Mouse (Mus musculus): Measurements from ENCODE around the gene Psrc1.

Gene Psrc1

GRCm38 (mm10) chr3:108383485-108384354 is at the start of gene Psrc1:
TSS of gene Psrc1 (plus strand) at chr3:108383839.
- in situ Hi-C loops (cut with MboI; ENCODE audit: low pct_unique_long_range_greater_than_20kb in 1 of 2, low sequenced_read_pairs in 2 of 2, unreplicated experiment in 1 of 2) = loop anchor here (10.0 kb wide), 2 partner anchors 99 to 219 kb away; partner anchors contain the start of gene Sort1 (in 1 of the 2)

GRCm38 (mm10) chr3:108336878-108337277 is 46.8 kb upstream of the Psrc1 start:
- in situ Hi-C loops (cut with MboI; ENCODE audit: low pct_unique_long_range_greater_than_20kb in 1 of 2, low sequenced_read_pairs in 2 of 2, unreplicated experiment in 1 of 2) = no loop called here

- in situ Hi-C loops (cut with MboI; ENCODE audit: low pct_unique_long_range_greater_than_20kb in 1 of 2, low sequenced_read_pairs in 2 of 2, unreplicated experiment in 1 of 2) = no loop called here
These were observed 42.6 kb upstream of the Psrc1 start for GRCm38 (mm10) chr3:108341040-108341439.

GRCm38 (mm10) chr3:108342185-108342584 is 41.5 kb upstream of the Psrc1 start:
- in situ Hi-C loops (cut with MboI; ENCODE audit: low pct_unique_long_range_greater_than_20kb in 1 of 2, low sequenced_read_pairs in 2 of 2, unreplicated experiment in 1 of 2) = no loop called here

- in situ Hi-C loops (cut with MboI; ENCODE audit: low pct_unique_long_range_greater_than_20kb in 1 of 2, low sequenced_read_pairs in 2 of 2, unreplicated experiment in 1 of 2) = no loop called here
These were observed 37.8 kb upstream of the Psrc1 start for GRCm38 (mm10) chr3:108345855-108346254.

- in situ Hi-C loops (cut with MboI; ENCODE audit: low pct_unique_long_range_greater_than_20kb in 1 of 2, low sequenced_read_pairs in 2 of 2, unreplicated experiment in 1 of 2) = no loop called here
These were observed 35.3 kb upstream of the Psrc1 start for GRCm38 (mm10) chr3:108348376-108348775.

- in situ Hi-C loops (cut with MboI; ENCODE audit: low pct_unique_long_range_greater_than_20kb in 1 of 2, low sequenced_read_pairs in 2 of 2, unreplicated experiment in 1 of 2) = no loop called here
These were observed 28.4 kb upstream of the Psrc1 start for GRCm38 (mm10) chr3:108355245-108355644.

GRCm38 (mm10) chr3:108357051-108357450 is 26.6 kb upstream of the Psrc1 start:
- in situ Hi-C loops (cut with MboI; ENCODE audit: low pct_unique_long_range_greater_than_20kb in 1 of 2, low sequenced_read_pairs in 2 of 2, unreplicated experiment in 1 of 2) = no loop called here

GRCm38 (mm10) chr3:108358445-108358844 is 25.2 kb upstream of the Psrc1 start:
- in situ Hi-C loops (cut with MboI; ENCODE audit: low pct_unique_long_range_greater_than_20kb in 1 of 2, low sequenced_read_pairs in 2 of 2, unreplicated experiment in 1 of 2) = no loop called here

GRCm38 (mm10) chr3:108360894-108361293 is 22.7 kb upstream of the Psrc1 start:
- in situ Hi-C loops (cut with MboI; ENCODE audit: low pct_unique_long_range_greater_than_20kb in 1 of 2, low sequenced_read_pairs in 2 of 2, unreplicated experiment in 1 of 2) = no loop called here

GRCm38 (mm10) chr3:108363626-108364025 is 20.0 kb upstream of the Psrc1 start:
- in situ Hi-C loops (cut with MboI; ENCODE audit: low pct_unique_long_range_greater_than_20kb in 1 of 2, low sequenced_read_pairs in 2 of 2, unreplicated experiment in 1 of 2) = no loop called here

- in situ Hi-C loops (cut with MboI; ENCODE audit: low pct_unique_long_range_greater_than_20kb in 1 of 2, low sequenced_read_pairs in 2 of 2, unreplicated experiment in 1 of 2) = no loop called here
These were observed 19.2 kb upstream of the Psrc1 start, which contains the start of gene Mybphl for GRCm38 (mm10) chr3:108364270-108364995. TSS of gene Mybphl (plus strand) at chr3:108364911.

- in situ Hi-C loops (cut with MboI; ENCODE audit: low pct_unique_long_range_greater_than_20kb in 1 of 2, low sequenced_read_pairs in 2 of 2, unreplicated experiment in 1 of 2) = no loop called here
These were observed 16.5 kb upstream of the Psrc1 start for GRCm38 (mm10) chr3:108367173-108367572.

GRCm38 (mm10) chr3:108367828-108368227 is 15.8 kb upstream of the Psrc1 start:
- in situ Hi-C loops (cut with MboI; ENCODE audit: low pct_unique_long_range_greater_than_20kb in 1 of 2, low sequenced_read_pairs in 2 of 2, unreplicated experiment in 1 of 2) = no loop called here

- in situ Hi-C loops (cut with MboI; ENCODE audit: low pct_unique_long_range_greater_than_20kb in 1 of 2, low sequenced_read_pairs in 2 of 2, unreplicated experiment in 1 of 2) = no loop called here
These were observed 14.9 kb upstream of the Psrc1 start for GRCm38 (mm10) chr3:108368721-108369120.

GRCm38 (mm10) chr3:108372274-108372673 is 11.4 kb upstream of the Psrc1 start:
- in situ Hi-C loops (cut with MboI; ENCODE audit: low pct_unique_long_range_greater_than_20kb in 1 of 2, low sequenced_read_pairs in 2 of 2, unreplicated experiment in 1 of 2) = no loop called here

- in situ Hi-C loops (cut with MboI; ENCODE audit: low pct_unique_long_range_greater_than_20kb in 1 of 2, low sequenced_read_pairs in 2 of 2, unreplicated experiment in 1 of 2) = no loop called here
These were observed 10.9 kb upstream of the Psrc1 start for GRCm38 (mm10) chr3:108372691-108373090.

GRCm38 (mm10) chr3:108378875-108379663 is 4.6 kb upstream of the Psrc1 start:
- in situ Hi-C loops (cut with MboI; ENCODE audit: low pct_unique_long_range_greater_than_20kb in 1 of 2, low sequenced_read_pairs in 2 of 2, unreplicated experiment in 1 of 2) = no loop called here

GRCm38 (mm10) chr3:108380695-108381094 is 2.9 kb upstream of the Psrc1 start:
- in situ Hi-C loops (cut with MboI; ENCODE audit: low pct_unique_long_range_greater_than_20kb in 1 of 2, low sequenced_read_pairs in 2 of 2, unreplicated experiment in 1 of 2) = loop anchor here (10.0 kb wide), 2 partner anchors 96 to 216 kb away; partner anchors contain the start of gene Sort1 (in 1 of the 2)

Data from mouse embryonic stem cell (cell line).